Mouse (Mus musculus): Measurements from ENCODE around the gene Utp6.
A peak's percentile ranks its signal among the peaks of the same experiment; 100 is the strongest.
"Not testable (repeated sequence)": the region's sequence is repeated elsewhere in the genome, so short reads cannot be mapped to it uniquely, and the experiment has no call there.

The Utp6 gene

DNA sequence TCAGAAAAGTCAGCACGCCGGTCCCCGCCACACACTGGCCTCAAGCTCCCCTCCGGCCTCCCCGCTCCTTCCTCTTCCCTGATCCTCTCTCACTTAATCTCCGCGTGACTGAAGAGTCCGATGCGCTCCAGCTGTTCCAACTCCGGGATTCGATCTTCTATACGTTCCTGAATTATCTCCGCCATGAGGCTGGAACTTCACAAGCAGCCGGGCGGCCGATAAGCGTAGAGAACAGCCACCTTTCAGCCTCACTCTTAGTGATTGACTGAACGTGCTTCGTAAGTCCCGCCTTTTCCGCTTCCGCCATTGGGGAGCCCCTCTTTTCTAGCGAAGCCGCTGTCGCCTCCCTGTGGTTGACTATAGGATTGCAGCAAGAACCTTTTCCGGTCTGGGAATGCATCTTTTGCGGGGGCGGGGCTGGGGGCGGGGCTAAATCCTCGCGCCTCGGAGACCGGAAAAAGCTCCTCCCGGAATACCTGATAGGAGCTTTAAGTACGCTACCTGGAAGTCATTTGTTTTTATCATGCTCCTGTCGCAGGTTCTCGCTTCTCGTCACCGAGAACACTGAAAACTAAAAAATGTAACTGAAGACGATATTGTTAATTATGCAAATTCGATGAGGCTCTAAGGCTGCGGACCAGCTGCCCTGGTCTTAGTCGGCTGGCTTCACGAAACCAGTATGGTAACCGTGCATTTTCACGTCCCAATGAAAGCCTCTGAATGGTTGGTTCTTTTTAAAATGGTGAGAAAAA, at the start of gene Utp6:
Utp6 (minus strand) TSS at position 266 of the 752 bp plus-strand sequence.
- DNase-seq: peak; percentile 99

- no peak for DNase-seq
These were observed 32.2 kb upstream of the Utp6 start for GRCm38 (mm10) chr11:79994271-79994988.

GRCm38 (mm10) chr11:79993356-79994270, 31.4 kb upstream of the Utp6 start:
- peak; percentile 64 for DNase-seq

- peak; percentile 96 for DNase-seq
These were observed 30.6 kb upstream of the Utp6 start, which contains the start of gene Suz12 for GRCm38 (mm10) chr11:79992592-79993355. Gene Suz12 (plus strand): TSS chr11:79993106.

GRCm38 (mm10) chr11:79992035-79992591, 29.9 kb upstream of the Utp6 start:
- no peak for DNase-seq

DNA sequence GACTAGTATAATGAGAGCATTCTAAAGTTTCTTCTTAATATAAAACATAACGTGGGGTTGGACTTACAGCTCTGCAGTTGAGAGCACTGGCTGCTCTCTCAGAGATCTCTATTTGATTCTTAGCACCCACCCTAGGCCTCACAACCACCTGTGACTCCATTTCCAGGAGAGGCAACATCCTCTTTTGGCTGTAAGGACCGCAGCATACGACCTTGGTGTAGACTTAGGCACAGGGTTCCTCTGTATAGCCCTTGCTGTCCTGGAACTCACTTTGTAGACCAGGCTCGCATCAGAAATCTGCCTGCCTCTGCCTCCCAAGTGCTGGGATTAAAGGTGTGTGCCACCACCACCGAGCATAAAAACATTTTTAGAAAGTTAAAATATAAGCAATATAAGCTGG, 29.4 kb upstream of the Utp6 start:
- DNase-seq: no peak

GRCm38 (mm10) chr11:79990120-79990519, 27.9 kb upstream of the Utp6 start:
- DNase-seq: no peak

DNA sequence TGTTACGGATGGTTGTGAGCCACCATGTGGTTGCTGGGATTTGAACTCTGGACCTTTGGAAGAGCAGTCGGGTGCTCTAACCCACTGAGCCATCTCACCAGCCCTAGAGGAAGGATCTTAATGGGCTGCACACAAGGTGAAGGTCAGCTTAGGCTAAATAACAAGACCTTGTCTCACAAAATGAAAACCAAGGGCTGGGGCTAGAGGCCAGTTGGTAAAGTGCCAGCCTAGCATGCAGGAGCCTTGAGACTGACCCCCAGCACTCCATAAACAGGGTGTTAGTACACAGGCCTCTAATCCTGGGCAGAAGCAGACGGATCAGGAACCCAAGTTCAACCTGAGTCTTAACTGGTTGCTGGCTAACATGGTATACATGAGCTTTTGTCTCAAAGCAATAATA, 25.7 kb upstream of the Utp6 start:
- DNase-seq: no peak

DNA sequence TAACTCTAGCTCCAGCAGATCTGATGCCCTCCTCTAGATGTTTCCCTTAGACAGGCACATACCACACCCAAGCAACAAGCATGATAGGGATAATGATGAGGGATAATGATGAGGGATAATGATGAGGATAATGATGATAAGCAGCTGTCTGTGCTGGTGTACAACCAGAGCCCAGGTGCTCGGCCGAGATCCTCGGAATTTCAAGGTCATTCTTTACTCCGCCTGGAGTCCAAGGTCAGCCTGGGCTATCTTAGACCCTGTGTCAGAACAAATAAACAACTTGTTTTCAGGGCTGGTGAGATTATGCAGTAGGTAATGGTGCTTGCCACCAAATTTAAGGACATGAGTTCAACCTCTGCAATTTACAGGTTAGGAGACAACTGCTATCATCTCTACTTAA, 24.7 kb upstream of the Utp6 start:
- DNase-seq: no peak

GRCm38 (mm10) chr11:79977747-79978146, 15.6 kb upstream of the Utp6 start:
- not testable (repeated sequence) for DNase-seq

- DNase-seq: not testable (repeated sequence)
These were observed 14.9 kb upstream of the Utp6 start for GRCm38 (mm10) chr11:79977061-79977460.

DNA sequence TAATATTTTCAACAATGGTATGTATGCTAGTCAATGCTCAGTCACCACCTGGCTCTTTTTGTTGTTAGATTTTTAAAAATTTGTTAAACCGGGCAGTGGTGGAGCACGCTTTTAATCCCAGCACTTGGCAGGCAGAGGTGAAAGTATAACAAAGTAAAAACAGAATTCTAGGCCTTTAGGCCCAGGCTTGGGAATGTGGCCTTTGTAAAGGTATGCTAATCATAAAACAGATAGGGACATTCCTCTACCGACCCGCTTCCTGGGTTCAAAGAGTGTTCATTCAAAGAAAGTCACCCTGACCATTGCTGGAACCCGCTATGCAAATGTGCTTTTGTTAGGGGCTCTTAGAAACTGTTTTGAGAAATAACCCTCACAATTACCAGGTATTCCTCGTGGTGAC, 14.5 kb upstream of the Utp6 start:
- not testable (repeated sequence) for DNase-seq

- DNase-seq: no peak
These were observed 14.0 kb upstream of the Utp6 start for GRCm38 (mm10) chr11:79976222-79976621.

DNA sequence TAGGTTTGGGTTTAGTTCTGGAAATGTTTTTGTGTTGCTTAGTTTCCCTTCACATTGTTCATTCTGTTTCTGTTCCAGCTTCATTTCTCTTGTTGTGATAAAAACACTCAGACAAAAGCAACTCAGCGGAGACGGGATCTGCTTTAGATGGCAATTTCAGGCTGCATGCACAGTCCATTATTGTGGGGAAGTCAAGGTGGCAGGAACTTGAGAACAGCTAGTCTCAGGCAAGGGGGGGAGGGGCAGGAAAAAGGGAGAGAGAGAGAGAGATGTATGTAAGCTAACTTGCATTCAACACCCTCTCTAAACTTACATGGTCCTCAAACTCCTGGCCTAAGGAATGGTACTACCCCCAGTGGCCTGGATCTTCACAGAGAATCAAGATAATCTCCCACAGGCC, 13.2 kb upstream of the Utp6 start:
- no peak for DNase-seq

- peak; percentile 37 for DNase-seq
These were observed 11.7 kb upstream of the Utp6 start for GRCm38 (mm10) chr11:79973626-79974476.

DNA sequence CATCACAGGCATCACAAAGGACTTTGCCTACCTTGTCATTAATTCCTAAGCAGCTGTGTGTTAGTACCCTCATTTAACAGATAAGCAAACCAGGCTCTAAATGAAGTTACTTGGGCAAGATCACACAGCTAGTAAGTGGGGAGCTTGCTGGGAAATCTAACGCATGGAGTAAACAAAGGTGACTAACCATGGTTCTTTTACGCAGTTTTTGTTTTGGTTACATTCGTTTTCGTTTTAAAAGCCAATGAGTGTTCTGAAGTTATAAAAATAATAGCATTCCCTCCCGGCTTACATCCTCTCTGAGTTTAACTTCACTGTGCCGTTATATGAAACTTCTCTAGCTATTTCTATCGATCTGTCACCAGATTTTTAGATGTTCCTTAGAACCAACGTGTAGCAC, 10.9 kb upstream of the Utp6 start:
- no peak for DNase-seq

DNA sequence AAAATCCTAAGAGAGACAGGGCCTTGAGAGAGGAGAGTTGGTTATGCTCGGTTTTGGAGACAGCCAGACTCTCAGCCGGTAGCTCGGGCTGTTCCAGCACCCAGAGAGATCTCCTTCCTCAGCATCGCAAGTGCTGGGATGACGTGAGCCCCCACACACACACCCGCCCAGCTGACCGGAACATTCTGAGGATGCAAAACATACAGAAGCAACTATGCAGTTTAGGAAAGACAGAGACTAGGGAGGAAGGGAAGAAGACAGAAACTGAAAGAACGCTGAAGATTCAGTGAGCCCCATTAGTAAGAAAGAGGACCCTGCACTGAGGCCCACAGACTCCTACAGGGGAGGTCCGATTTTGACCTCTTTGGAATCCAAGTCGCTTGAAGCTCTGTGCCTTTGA, 5.6 kb upstream of the Utp6 start:
- DNase-seq: no peak

DNA sequence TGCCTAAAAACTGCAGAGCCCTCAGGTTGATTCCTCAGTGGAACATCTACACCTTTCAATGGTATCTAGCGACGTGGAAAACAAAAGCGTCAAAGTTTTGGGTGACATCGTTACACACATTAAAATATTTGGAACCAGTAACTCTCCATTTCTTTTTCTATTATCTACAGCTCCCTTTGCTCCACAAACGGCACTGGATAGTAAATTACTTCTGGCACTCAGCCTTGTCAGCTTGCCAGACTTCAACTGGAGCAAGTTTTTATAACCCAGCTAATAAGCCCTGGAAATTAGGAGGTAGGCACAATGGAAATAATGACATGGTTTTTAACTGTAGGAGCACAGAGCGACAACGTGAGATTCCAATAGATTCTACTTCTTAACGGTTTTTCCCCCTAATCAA, 3.7 kb upstream of the Utp6 start:
- DNase-seq: no peak

- no peak for DNase-seq
These were observed 1.2 kb upstream of the Utp6 start for GRCm38 (mm10) chr11:79963212-79963974.

DNA sequence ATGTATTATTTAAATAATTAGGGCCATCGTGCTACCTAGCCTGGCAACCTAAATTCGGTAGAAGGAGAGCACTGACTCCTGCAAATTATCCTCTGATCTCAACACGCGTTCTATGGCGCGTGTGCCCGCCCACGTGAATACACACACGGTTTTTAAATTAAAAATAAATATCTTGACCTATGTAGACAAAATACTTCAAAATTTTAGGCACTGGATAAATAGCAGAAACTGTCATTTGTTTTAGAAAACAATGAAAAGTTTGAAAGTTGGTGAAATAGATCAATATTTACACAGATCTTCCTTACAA, 640 bp upstream of the Utp6 start:
- DNase-seq: no peak
